Mouse (Mus musculus): ENCODE results near the gene Gm45194.

- TF ChIP-seq CTCF (IDR thresholded peaks at IDR 0.05; ENCODE audit: insufficient read depth, low read length): no peak
- TF ChIP-seq POLR2A (IDR thresholded peaks at IDR 0.05; ENCODE audit: borderline replicate concordance, extremely low read depth, low read depth, low read length): no peak
Observed at GRCm38 (mm10) chrX:112238749-112239148, 347.6 kb downstream of the Gm45194 start, which contains the start of gene 4933403O08Rik.

All from lung, adult 2 months (tissue).